ENCODE assay signal across 9 mouse cellular contexts in genomic region chr9:40872156-40872478, GRCm38 (mm10). TPM values are rescaled to one million over a fixed set of nuclear protein-coding genes. Genes with fewer than 3 reads are reported as not detected.
A peak's percentile ranks its signal among the peaks of the same experiment; 100 is the strongest.
DNase-seq lines count a peak whose midpoint lies in the region; ATAC-seq and TF ChIP-seq lines count a peak whose summit lies in the region.
"Had no signal": no experiment of that assay in that cellular context is flagged by ENCODE, and none has a peak within 500 bp of the region (broad histone marks: within the 10 kb centered on the region; RNA-seq: fewer than 3 reads in every experiment).

No protein-coding gene starts in this region.

- peak; percentile 57; the same call in 1 of the 2 replicates for TF ChIP-seq CTCF in small intestine, adult 2 months (IDR thresholded peaks at IDR 0.05; ENCODE audit: extremely low read depth, insufficient read length, insufficient replicate concordance, low read depth, low read length)

- no peak for ATAC-seq in embryonic facial prominence, embryonic 13.5 days (ENCODE audit: insufficient number of reproducible peaks, insufficient read depth, low FRiP score, low TSS enrichment, low read depth)
- ATAC-seq in liver, embryonic 11.5 days (replicated peaks; ENCODE audit: low FRiP score), result no peak

- H3K27ac ChIP-seq in embryonic facial prominence, embryonic 13.5 days, result no peak overlapping the region
- no peak overlapping the region for H3K27ac ChIP-seq in liver, embryonic 11.5 days (ENCODE audit: low read depth, low read length)
- H3K27ac ChIP-seq in small intestine, adult 2 months (ENCODE audit: insufficient read depth, low read depth, low read length), result no peak overlapping the region

- 0 out of 2 replicates have a peak overlapping the region, but pooled peaks have one; percentile 20 for H3K4me3 ChIP-seq in embryonic facial prominence, embryonic 13.5 days
- H3K4me3 ChIP-seq in liver, embryonic 11.5 days (ENCODE audit: low read depth, low read length), result peak overlapping the region; percentile 20; the same call in 1 of the 2 replicates
- H3K4me3 ChIP-seq in small intestine, adult 2 months (ENCODE audit: low read depth, low read length), result peak overlapping the region; percentile 40

- H3K9me3 ChIP-seq in embryonic facial prominence, embryonic 13.5 days, result no peaks in the 10 kb centered on the region
- H3K9me3 ChIP-seq in liver, embryonic 11.5 days (ENCODE audit: control insufficient read depth, low read length), result no peaks in the 10 kb centered on the region

- peak overlapping the region; percentile 32; the same call in 1 of the 2 replicates for H3K4me2 ChIP-seq in embryonic facial prominence, embryonic 13.5 days
- H3K4me2 ChIP-seq in liver, embryonic 11.5 days, result peak overlapping the region; percentile 45

- TF ChIP-seq POLR2A in small intestine, adult 2 months (IDR thresholded peaks at IDR 0.05; ENCODE audit: low read depth, low read length), result no peak

- WGBS in embryonic facial prominence, embryonic 13.5 days, result 3% methylated on average over 8 of the region's 8 CpGs
- 5% methylated on average over 8 of the region's 8 CpGs for WGBS in liver, embryonic 11.5 days
- 7% methylated on average over 8 of the region's 8 CpGs for WGBS in small intestine, adult 2 months

- no peaks in the 10 kb centered on the region for H3K36me3 ChIP-seq in embryonic facial prominence, embryonic 13.5 days
- no peaks in the 10 kb centered on the region for H3K36me3 ChIP-seq in liver, embryonic 11.5 days (ENCODE audit: control insufficient read depth, insufficient read depth, low read length)
- no peaks in the 10 kb centered on the region for H3K36me3 ChIP-seq in small intestine, adult 2 months (ENCODE audit: control insufficient read depth, insufficient read depth, low read length)

- no peak overlapping the region for H3K9ac ChIP-seq in embryonic facial prominence, embryonic 13.5 days
- no peak overlapping the region for H3K9ac ChIP-seq in liver, embryonic 11.5 days (ENCODE audit: low read depth, low read length)

- peaks cover 87% of the 10 kb centered on the region for H3K27me3 ChIP-seq in embryonic facial prominence, embryonic 13.5 days
- H3K27me3 ChIP-seq in liver, embryonic 11.5 days (replicated peaks; ENCODE audit: control insufficient read depth, insufficient read depth, low read length), result peaks cover 76% of the 10 kb centered on the region
- H3K27me3 ChIP-seq in small intestine, adult 2 months (ENCODE audit: control insufficient read depth, insufficient read depth, low read length), result peaks cover 62% of the 10 kb centered on the region

- DNase-seq in heart, adult 18-20 months, result peak; percentile 16 to 33
- no peak for DNase-seq in heart, adult 11 months
- peak; percentile 27 for DNase-seq in CD4-positive helper T cell, adult 2 months (ENCODE audit: low read depth, low spot score)
- no peak for DNase-seq in liver, embryonic 11.5 days (ENCODE audit: low spot score)
- DNase-seq in left cerebral cortex, adult 8-10 months (ENCODE audit: low spot score in 2 of 2), result no peak
- no peak for DNase-seq in frontal cortex, postnatal 10 days (ENCODE audit: low spot score in 2 of 2)

- peaks cover 9% of the 10 kb centered on the region for H3K4me1 ChIP-seq in embryonic facial prominence, embryonic 13.5 days
- 0 out of 2 replicates have a peak, but pooled peaks cover 3% of the 10 kb centered on the region for H3K4me1 ChIP-seq in liver, embryonic 11.5 days (replicated peaks; ENCODE audit: control insufficient read depth, insufficient read depth, low read length)
- no peaks in the 10 kb centered on the region for H3K4me1 ChIP-seq in small intestine, adult 2 months (ENCODE audit: control insufficient read depth, insufficient read depth, insufficient read length, low read length)

RNA-seq across cellular contexts. Expression of gene Bsx, which starts 1.8 kb away (rescaled TPM):
- not detected for total RNA-seq in heart, adult 18-20 months (2021)
- not detected in 2 replicates for polyA plus RNA-seq in embryonic facial prominence, embryonic 13.5 days (2015; fragmentation: Nextera tagmentation; extraction: Ambion mirVana)
- not detected in 2 replicates for polyA plus RNA-seq in liver, embryonic 11.5 days (2014; fragmentation: Nextera tagmentation; extraction: Ambion mirVana)
- polyA plus RNA-seq in small intestine, adult 2 months (2012; rRNA removed), result not detected in 2 replicates
- total RNA-seq in left cerebral cortex, adult 8-10 months (2022), result not detected
- total RNA-seq: heart, postnatal 36 days had no signal

Comparison
In these comparisons a context has a peak if more than half of its experiments do, and no peak if none do; other contexts are left out.
1. DNase-seq: peak in heart, adult 18-20 months (2 of 2) and CD4-positive helper T cell, adult 2 months (single experiment); none in heart, adult 11 months (single experiment), liver, embryonic 11.5 days (single experiment), left cerebral cortex, adult 8-10 months (0 of 2) and frontal cortex, postnatal 10 days (0 of 2).
2. Peak in every context shown above with its lines, with median percentiles within 50 percentile points of each other: H3K4me3 ChIP-seq.